Mouse (Mus musculus) urinary bladder, adult 2 months (tissue): ENCODE results near the gene Specc1. TPM values are rescaled to one million over a fixed set of nuclear protein-coding genes. Genes with fewer than 3 reads are reported as not detected.

Source experiments
- DNase-seq: peaks from one replicate; pipeline ENCODE4 v3.0.0; 2022; ENCODE audit warnings: low spot score
- polyA plus RNA-seq: library from polyadenylated mRNA; depleted of rRNA; stranded (reverse); fragments of >200 nt; gene quantifications from 2 replicates; pipeline ENCODE4 v1.2.3, GENCODE M21; 2012

Specc1 gene
- polyA plus RNA-seq, 1 experiment, result 10.3 TPM

DNA sequence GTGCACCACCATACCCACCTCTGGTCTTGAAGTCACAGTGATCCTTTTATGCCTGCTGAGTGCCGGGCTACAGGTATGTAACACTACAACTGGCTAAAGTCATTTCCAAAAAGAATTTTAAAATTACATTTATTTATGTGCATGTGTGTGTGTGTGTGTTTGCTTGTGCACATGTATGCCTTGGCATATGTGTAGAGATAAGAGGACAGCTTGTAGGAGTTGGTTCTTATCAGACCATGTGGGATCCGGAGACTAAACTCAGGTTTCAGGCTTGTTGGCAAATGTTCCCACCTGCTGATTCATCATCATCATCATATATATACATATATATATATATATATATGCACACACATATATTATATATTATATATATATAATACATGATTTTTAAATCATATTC lies 12.3 kb downstream of the Specc1 start:
- DNase-seq, result no peak

DNA sequence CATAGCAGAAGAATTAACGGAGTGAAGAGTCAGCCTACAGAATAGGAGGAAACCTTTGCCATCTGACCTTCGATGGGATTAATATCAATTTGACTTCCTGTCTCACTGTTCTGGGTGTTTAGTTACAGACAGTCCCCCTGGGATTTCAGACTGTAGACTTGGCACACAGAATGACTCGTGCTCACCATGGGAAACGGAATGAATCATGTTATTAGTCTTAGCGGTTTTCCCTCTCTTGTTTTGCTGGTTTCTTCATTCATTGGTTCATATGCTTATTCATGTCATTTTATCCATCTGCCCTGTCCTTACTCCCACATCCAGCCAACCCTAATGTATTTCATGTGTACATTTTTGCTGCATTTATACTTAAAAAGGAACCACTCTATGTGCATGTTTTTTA lies 14.3 kb downstream of the Specc1 start:
- DNase-seq, result no peak

DNA sequence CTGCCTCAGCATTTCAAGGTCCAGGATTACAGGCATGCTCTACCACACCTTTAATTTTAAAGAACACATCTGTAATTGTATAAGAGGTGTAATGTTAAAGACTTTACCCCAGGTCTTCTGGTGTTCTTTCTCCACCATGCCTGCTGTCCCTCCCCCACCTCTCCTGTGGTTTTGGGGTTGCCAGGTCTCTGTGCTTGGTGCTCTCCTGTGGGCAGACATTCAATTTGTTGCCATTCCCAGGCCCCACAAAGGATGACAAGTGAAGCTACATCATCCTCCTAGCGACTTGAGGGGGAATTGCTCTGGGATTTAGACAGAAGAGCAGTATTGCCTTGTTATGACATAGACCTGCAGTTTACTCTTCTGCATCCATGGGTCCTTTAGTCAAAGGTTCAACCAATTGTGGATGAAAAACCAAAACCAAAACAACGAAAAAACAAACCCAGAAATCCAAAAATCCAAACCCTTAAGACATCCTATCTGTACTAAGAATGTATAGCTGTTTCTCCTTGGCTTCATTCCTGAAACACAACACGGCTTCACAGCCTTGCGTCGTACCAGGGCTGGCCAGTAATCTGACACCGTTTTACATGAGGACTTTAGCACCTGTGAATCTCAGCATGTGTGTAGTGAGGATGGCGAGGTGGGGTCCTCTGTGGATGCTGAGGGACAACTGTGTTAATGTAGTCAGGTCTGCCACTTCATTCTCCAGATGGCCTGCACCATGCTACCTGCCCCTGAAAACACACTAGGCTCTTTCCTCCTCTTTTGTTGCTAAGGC lies 15.1 kb downstream of the Specc1 start:
- no peak for DNase-seq

DNA sequence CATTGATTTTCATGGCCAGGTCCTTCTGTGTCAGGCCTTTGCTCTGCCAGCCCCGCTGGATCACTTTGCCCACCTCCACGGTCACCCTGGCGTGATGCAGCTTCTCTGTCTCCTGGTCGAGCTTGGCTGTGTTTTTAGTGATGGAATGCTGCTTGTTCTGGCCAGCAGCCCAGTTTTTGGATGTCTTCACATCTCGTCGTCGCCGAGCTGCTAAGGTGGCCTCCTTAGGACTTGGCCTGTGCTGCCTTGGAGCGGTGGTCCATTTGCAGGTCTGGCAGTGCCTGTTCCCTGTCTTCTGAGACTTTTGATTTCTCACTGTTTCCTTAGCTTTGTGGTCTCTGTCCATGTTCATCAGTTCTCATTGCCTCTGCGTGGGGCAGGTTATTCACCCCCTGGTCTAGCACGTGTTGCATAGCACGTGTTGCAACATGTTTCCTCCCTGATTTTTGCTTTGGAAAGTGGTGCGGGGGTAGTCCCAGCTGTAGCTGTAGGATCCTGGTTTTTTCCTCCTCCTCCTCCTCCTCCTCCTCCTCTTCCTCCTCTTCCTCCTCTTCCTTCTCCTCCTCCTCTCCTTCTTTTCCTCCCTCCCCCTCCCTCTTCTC lies 17.6 kb downstream of the Specc1 start:
- DNase-seq, result no peak

DNA sequence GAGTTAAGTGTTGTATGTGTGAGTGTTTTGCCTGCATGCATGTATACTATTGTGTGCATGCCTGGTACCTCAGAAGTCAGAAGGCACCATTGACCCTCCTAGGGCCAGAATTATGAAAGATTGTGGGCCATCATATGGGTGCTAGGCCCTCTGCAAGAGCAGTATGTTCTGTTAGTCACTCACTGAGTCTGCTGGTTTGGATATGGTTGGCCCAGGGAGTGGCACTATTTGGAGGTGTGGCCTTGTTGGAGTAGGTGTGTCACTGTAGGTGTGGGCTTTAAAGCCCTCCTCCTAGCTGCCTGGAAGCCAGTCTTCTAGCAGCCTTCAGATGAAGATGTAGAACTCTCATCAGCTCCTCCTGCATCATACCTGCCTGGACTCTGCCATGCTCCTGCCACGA lies 19.2 kb downstream of the Specc1 start:
- DNase-seq, result no peak

DNA sequence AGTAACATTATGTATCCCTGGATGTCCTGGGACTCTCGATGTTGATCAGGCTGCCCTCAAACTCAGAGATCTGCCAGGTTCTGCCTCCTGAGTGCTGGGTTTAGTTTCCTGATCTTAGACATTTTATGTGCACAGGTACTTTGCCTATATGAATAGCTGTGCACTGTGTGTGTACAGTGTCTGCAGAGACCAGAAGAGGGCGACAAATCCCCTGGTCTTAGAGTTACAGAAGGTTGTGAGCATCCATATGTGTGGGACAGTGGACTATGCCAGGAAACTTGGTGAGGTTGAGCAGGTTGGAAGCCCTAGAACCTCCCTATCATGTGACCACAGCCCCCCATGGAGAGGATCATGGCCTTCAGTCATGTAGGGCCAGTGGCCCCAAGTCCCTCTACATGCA lies 24.7 kb downstream of the Specc1 start:
- no peak for DNase-seq

DNA sequence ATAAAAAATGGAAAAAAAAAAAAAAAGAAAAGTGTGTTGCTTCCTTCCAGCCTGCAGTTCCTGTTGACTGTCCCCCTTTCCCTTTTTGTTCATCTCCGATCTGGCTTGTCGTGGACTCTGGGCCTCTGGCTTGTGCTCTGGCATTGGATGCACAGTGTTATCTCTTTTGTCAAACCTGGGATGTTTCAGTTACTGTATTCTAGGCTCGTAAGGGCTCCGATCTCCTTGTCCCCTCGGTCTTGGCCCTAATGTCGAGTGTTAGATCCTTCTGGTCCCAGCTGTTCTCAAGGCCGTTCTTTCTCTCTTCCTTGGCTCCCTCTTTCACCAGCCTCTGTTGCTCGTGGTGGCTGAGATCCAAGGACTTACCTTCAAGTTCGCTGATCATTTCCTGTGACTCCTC lies 26.3 kb downstream of the Specc1 start:
- DNase-seq, result no peak

DNA sequence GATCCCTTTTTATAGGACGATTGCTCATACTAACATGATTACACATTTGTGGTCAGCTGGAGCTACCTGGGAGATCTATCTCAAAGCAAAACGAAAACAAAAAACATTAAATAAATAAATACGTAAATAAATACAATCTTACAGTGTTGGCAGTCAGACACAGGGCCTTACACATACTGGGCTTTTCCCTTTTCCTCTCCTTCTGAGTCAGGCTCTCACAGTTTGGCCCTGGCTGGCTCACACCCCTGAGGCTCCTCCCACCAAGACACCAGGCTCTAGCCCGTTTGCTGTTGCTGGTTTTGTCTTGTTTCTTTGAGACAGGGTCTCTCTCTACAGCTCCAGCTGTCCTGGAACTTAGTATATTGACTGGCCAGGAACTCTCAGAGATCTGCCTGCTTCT lies 30.4 kb downstream of the Specc1 start:
- no peak for DNase-seq

DNA sequence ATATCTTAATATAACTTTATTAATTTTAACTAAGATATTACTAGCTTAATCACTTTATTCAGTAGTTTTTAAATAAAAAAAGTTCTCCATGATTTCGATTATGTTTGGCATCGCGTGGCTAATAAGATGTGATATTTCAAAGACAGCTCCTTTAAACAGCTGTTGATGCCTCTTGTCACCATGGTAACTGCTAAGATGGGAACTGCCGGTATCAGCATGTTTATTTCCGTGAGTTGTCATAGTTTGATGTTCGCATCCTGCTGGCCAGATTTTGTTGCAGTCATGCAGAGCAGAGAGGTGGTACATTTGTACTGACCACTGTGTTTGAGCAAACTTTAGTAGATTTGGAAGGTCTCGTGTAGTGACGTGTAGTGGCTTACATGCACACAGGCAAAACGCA lies 33.1 kb downstream of the Specc1 start:
- no peak for DNase-seq

DNA sequence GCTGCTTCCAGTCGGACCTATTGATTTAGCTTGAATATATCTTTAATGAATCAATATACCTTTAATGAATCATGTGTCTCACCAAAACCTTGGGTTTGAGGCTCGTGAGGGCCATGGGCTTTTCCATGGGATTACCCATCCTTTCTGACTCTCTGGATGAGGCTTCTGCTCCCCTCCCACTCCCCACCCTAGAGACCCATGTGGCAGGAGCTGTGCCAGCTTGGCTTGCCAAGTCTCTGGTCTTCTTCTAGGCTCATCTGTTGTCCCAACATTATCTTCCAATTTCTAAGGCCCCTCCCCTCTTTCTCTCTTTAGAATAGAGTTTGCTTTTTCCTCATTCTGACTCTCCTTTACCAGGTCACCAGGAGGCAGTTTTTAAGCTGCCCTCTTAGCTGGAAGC lies 35.0 kb downstream of the Specc1 start:
- DNase-seq, result no peak

DNA sequence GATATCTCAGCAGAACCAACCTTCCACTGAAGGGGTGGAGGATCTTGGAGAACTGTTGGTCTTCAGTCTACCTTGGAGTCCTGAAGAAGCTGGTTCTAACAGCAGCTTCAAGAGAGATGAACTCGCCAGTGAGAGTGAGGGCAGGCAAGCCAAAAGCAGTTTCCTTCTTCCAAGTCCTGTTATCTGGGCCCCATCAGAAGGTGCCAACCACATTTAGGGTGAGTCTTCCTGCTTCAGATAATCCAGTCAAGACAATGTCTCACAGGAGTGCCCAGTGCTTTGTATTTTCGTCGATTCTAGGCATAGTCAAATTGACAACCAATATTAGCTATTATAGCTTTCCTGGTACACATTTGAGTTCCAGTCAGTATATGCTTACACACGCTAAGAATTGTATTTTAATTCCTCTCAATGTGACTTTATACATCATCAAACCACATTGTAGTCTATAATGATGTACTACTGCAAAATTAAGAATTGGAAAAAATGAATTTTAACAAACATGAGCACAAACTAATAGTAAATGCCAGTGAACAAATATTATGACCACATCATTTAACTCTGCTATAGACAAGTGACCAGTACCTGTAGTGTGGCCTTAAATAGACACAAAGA lies 36.2 kb downstream of the Specc1 start:
- DNase-seq, result no peak

DNA sequence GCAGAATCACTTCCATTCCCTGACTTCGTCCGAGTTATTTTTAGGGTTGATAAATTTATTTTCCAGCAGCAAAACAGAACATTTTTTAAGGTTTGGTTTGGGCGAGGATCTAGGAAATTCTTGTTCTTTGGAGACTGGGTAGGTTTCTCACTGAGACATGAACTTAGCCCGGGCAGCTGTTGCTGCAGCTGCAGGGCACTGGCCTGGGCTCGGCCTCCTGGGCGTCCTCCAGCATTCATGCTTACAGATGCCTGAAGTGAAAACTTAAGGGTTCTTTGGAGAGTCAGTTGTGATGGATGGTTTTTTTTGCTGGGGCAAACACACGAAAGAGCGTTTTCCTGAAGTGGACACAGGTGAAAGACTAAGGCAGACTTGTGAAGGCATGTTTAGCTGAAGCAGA lies 42.9 kb downstream of the Specc1 start:
- no peak for DNase-seq

DNA sequence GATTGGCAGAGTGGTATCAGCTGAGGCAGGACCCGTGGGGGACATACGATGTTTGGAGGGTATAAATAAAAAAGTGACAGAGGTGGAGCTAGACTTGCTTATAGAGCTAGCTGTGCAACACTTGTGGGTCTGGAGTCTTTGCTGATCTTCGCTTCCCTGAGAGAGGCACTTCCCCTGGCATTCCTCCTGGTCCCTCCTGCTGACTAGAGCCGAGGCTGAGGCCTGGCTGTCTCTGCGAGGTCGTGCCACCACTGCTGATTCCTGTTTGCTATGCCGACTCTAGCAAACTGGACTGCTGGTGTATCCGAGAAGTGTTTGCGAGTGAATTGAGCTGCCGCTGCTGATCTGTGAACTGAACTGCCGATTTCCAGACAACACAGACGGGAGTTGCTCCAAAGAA lies 43.5 kb downstream of the Specc1 start:
- DNase-seq, result no peak

DNA sequence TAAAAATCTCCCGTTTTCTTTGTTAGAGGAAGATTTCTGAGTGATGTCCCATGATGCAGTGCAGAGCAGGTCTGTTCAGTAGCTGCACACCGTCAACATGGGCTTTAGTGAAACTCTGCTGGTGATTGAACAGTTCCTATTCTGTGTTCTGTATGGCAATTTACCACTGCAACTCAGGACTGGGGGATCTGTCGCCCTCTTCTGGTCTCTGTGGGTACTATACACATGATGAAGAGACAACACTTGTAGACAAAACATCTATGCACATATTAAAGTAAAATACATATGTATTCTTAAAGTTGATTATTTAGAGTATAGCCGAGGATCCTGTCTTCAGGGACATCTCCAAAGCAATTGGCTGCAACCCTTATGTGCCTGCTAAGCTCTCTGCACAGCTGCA lies 45.4 kb downstream of the Specc1 start:
- DNase-seq, result no peak

DNA sequence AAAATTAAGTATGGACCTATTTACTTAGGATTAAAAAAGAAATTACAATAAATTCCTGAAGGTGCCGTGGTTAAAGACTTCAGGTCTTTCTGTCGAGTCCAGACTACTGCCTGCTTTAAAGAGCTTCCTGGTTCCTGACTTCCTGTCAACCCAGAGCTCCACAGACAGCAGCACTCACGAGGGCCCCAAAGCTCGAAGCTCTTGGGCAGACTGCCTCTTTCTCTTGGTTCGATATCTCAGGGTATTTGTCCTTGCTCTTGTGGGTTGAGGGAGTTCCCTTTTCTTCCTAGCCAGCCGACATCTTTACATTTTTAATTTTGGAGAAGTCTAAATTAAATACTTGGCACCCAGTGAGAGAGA lies 48.3 kb downstream of the Specc1 start:
- DNase-seq, result no peak

DNA sequence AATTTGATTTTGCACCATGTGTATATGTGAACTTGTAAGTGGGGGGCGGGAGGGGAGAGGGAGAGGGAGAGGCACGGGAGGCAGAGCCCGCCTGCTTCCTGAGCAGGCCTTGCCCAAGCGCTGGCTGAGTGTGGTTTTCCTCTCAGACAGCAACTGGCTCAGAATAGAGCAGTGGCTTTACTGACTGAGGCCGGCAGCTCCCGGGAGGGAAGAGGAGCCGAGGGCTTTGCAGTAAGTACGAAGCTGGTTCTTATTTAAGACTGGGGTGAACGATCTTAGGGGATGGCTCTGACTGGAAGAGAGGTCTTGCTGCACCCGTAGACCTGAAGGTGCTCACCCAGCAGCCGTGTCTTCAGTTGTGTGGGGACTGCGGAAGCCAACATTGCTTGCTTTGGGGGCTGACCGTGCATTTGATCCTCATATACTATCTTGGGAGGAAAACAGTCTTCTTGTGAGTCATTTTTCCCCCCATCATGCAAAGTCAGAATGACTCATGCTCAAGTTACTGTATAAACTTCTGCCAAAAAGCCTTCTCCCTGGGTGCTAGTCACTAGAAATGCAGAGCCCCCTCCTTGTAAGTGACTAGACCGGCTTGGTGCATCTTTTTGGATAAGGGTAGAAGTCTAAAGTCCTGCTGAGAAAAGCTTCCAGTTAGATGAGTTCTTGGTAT lies 48.8 kb downstream of the Specc1 start:
- no peak for DNase-seq

DNA sequence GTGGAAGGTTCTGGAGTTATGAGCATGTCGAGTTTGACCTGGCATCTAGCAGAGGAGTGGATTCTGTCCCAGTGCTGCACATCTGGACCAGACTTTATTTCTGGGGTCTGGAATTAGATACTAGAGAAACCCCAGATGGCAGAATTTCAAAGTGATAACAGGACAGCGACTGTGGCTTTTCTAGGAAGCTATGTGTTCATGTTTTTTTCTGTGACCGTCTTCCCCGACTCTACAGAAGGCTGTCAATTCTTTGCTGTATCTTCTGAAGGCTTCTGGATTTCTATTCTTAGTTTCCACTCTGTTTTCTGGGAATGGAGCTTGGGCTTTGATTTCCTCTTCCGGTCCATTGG lies 49.3 kb downstream of the Specc1 start:
- no peak for DNase-seq

DNA sequence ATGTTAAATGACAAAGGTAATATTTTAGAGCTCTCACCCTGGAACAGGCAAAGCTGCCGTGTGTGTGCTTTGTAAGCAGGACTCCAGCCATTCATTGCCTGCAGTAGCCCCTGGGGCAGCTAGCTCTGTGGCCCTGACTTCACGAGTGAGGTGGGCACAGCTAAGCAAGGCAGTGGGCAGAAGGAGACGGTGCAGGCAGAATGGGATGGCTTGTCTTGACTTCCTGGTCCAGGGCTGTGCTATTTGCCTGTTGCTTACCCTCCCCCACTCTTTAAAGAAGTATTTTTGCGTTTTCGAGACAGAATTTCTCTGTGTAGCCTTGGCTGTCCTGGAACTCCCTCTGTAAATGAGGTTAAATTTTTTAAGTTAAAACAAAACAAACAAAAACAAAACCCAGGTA lies 50.1 kb downstream of the Specc1 start:
- DNase-seq, result no peak

DNA sequence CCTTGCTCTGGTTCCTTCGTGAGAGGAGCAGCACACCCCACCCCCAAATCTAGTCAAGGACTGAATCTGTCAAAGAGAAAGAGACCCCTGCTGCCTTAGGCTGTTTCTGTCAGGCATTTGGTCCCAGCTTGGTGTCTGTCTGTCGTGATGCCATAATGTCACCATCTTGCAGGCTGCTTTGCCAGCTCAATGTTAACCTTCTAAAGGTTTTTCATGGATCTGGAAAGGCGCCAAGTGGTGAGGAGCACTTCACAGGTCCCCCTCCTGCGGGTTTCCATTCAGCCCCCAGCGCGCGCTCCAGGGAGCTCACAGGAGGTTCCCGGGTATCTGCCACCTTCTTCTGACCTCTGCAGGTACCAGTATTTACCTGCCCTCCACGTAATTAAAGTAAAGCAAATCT lies 51.4 kb downstream of the Specc1 start:
- no peak for DNase-seq

DNA sequence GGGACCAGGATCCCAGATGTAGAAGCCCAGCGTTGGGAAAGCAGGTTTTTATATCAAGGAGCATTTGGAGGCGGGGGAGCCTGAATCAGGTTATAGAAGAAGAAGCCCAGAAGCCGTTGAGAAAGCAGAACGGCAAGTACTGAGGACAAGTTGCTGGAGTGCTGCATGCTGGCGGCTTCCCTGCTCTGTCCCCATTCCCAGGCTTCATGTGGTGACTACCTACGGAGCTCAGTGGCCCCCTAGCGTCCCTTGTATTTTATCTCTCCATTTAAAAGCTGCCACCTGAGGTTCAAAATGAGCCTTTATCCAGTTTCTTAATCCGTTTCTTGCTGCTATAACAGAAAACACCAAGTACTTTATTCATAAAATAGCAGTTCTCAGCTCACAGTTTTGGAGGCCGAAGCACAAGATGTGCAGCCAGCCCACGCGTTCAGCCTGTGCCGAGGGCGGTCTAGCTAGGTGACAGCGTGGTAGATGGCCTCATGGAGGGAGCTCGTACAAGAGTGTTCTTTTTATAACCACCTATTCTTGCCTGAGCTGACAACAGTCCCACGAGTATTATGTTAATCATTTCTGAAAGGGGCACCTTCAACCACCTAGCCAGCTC lies 54.2 kb downstream of the Specc1 start:
- DNase-seq, result no peak

DNA sequence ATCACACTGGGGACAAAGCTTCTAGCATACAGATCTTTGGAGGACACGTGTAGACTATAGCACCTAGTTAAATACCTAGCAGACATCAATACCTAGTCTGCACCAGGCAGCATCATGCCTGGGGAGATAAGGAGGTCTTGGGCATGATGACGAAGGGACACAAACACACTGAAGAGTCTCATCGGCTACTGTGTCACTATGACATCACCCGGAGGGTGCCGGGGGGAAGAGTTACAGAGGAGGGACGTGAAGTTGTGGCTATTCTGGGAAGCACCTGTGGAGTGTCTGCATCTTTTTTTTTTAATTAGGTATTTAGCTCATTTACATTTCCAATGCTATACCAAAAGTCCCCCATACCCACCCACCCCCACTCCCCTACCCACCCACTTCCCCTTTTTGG lies 55.5 kb downstream of the Specc1 start:
- no peak for DNase-seq

DNA sequence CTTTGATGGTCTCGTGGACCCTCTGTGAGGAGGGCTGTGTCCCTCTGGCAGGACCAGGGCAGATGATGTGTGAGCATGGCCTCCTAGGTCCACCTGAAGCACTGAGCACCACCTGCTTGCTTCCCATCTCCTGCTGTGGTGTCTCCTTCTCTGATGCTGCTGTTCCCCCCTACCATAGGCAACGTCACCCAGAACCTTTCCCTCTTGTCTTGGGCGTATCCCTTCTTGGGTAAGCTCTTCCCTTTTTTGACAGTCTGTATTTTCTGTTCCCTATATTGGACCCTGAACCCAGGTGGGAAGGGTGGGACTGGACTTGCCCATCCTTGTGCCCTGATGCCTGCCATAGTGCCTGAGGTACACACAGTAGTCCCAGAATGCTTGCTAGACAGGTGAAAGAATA lies 56.9 kb downstream of the Specc1 start:
- no peak for DNase-seq
